Mouse (Mus musculus) brain, embryonic 14.5 days (tissue): ENCODE data around the gene Tbl1x.

ENCODE experiments used
- CTCF ChIP-seq: fragments of 200-500 bp; IDR thresholded peaks from 2 replicates; pipeline ENCODE4 v1.5.1; 2012; ENCODE audit warnings: inconsistent platforms, mild to moderate bottlenecking, moderate library complexity, borderline replicate concordance; ENCODE audit not compliant: insufficient read depth, insufficient read length; ENCODE audit errors: extremely low read depth
- POLR2A ChIP-seq: fragments of 200-500 bp; IDR thresholded peaks from 2 replicates; pipeline ENCODE4 v1.6.1; 2012; ENCODE audit warnings: mild to moderate bottlenecking, inconsistent platforms, borderline replicate concordance; ENCODE audit not compliant: poor library complexity, insufficient read depth, insufficient read length, severe bottlenecking; ENCODE audit errors: extremely low read depth

DNA sequence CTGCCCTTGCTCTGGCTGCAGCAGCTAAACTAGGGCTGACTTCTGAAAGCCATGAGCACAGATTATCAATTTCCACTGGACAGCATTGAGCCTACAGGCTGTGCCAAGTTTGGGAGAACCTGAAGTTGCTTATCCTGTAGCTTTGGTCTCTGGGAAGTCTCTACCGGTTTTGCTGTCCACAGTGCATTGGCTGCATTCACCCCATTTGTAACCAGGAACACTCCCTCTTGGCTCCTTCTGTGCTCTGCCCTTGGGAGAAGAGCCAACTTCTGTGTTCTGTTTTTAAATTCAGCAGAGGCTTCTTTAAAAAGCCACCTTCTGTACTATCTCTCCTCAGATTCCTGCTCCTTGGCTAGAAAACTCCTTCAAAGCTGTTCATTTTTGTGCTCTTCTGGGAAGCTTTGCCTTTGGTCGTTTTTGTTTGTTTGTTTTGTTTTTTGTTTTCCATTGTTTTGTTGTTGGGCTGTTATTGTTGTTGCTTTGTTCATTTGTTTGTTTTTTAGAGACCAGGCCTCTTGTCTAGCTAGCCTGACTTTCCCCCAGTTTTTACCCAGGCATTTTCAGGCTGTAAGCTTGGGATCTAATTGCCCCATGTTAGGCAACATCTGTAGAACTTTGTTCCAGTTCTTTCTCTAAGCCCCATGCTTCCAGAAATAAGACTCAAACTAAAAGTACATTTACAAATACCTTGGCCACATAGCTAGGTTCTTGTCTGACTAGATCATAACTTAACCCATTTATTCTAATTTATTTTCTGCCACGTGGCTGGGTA, 159.2 kb downstream of the Tbl1x start:
- TF ChIP-seq CTCF (no peak), POLR2A (no peak)
